Mouse (Mus musculus): ENCODE measurements around the gene Cadm4. TPM values are rescaled to one million over a fixed set of nuclear protein-coding genes. Genes with fewer than 3 reads are reported as not detected.
A peak's percentile ranks its signal among the peaks of the same experiment; 100 is the strongest.

Cadm4 gene
- polyA plus RNA-seq, 1 experiment from 2014 or later, result 67.2 TPM

- Histone ChIP-seq H3K4me2 (no peak overlapping the region), H3K27ac (no peak overlapping the region), H3K9me3 (no peaks in the 10 kb centered on the region), H3K4me3 (no peak overlapping the region), H3K9ac (no peak overlapping the region), H3K36me3 (peaks cover 26% of the 10 kb centered on the region), H3K4me1 (replicated peaks) (peaks cover 10% of the 10 kb centered on the region), H3K27me3 (no peaks in the 10 kb centered on the region)
- WGBS, result 95% methylated on average over 4 of the region's 4 CpGs
- no peak for ATAC-seq (ENCODE audit: low FRiP score)
Measured at GRCm38 (mm10) chr7:24539686-24540085, 57.9 kb downstream of the Cadm4 start.

DNA sequence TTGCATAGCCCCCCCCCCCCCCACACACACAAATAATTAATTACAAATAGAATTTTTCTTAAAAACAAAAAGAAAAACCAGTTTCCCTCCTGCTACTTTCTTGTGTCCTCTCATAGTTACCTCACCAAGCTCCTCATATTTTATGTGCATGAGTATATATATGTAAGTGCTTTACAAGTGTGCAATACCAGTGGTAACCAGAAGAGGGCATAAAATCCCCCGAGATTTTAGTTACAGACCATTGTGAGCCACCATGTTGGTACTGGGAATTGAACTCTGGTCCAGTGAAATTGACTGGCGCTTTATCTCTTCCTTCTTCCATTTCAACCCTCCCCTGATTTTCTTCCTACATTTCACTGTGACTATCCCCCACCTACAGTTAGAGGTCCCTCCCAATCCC is 62.7 kb downstream of the Cadm4 start:
- Histone ChIP-seq H3K9ac (no peak overlapping the region), H3K36me3 (peaks cover 9% of the 10 kb centered on the region), H3K27ac (no peak overlapping the region), H3K9me3 (no peaks in the 10 kb centered on the region), H3K4me2 (no peak overlapping the region), H3K27me3 (no peaks in the 10 kb centered on the region), H3K4me1 (replicated peaks) (peaks cover 19% of the 10 kb centered on the region), H3K4me3 (no peak overlapping the region)
- WGBS, result 92% methylated on average over 2 of the region's 2 CpGs
- ATAC-seq (ENCODE audit: low FRiP score), result no peak

DNA sequence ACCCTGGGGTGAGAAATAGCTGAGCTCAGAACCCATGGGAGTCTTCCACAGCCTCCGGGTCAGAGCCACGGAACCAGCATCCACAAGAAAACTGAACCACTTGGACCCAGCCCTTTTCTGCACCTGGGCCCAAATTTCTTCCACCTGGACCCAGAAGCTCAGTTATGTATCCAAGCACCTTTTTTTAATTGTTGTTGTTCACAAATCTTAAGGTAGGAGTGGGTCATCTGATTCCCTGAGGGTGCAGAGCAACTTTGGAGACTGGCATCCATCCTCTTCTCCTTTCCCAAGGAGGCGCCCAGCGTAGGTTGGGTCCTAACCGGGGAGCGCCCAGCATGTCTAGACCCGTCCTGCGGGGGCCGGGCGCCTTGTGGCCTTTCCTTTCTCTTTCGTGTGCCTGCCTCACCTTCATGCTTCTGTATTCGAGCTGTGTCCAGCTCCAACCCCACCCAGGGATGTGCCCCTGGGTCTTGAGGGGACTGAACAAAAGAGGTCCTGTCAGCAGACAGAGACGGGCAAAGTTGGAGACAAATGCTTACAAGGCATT is 64.3 kb downstream of the Cadm4 start, which contains the start of the genes Pinlyp and Xrcc1:
Gene Pinlyp (minus strand): TSS at position 51 of the 547 bp plus-strand sequence.
Gene Xrcc1 (plus strand): TSS at position 222 of the 547 bp plus-strand sequence.
- ATAC-seq (ENCODE audit: low FRiP score), result peak; percentile 19
- Histone ChIP-seq H3K27me3 (no peaks in the 10 kb centered on the region), H3K36me3 (peaks cover 19% of the 10 kb centered on the region), H3K9ac (peak within 1 kb of the TSS; percentile 84), H3K27ac (peak within 1 kb of the TSS; percentile 75), H3K4me2 (peak within 1 kb of the TSS; percentile 74), H3K4me1 (replicated peaks) (peaks cover 19% of the 10 kb centered on the region), H3K9me3 (no peaks in the 10 kb centered on the region), H3K4me3 (peak within 1 kb of the TSS; percentile 74)
- WGBS, result 43% methylated on average over 13 of the region's 13 CpGs

- under 1% methylated on average over 57 of the region's 57 CpGs for WGBS
- H3K4me1 ChIP-seq (replicated peaks), result peaks cover 19% of the 10 kb centered on the region
- peak overlapping the region; percentile 84 for H3K9ac ChIP-seq
- peaks cover 20% of the 10 kb centered on the region for H3K36me3 ChIP-seq
- ATAC-seq (ENCODE audit: low FRiP score), result peak; percentile 97
- no peaks in the 10 kb centered on the region for H3K9me3 ChIP-seq
- peak overlapping the region; percentile 75 for H3K27ac ChIP-seq
- H3K27me3 ChIP-seq, result no peaks in the 10 kb centered on the region
- H3K4me2 ChIP-seq, result peak overlapping the region; percentile 74
- H3K4me3 ChIP-seq, result peak overlapping the region; percentile 74
Measured at GRCm38 (mm10) chr7:24546634-24547389, 65.0 kb downstream of the Cadm4 start.

DNA sequence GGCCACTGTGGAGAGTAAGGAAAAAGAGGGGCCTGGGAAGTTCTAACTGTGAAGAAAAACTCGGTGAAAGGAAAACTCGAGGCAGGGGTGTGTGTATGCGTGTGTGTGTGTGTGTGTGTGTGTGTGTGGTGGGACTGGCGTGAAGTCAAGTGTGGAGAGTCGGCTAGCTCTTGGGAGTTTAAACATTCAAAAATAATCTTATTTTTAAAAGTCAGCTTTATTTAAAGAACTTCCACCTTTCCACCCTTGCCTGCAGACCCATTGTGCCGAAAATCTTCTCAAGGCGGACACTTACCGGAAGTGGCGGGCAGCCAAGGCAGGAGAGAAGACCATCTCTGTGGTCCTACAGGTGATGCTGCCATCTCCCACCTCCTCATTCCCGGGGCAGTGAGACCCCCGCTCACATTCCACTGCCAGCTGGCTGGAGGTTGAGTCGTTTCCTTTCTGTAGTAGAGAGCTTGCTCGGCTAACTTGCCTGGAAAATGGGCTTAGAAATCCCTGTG is 65.8 kb downstream of the Cadm4 start:
- 35% methylated on average over 13 of the region's 13 CpGs for WGBS
- Histone ChIP-seq H3K27ac (peak overlapping the region; percentile 75; the same call in 1 of the 2 replicates), H3K4me1 (replicated peaks) (peaks cover 19% of the 10 kb centered on the region), H3K4me2 (peak overlapping the region; percentile 74), H3K36me3 (peaks cover 27% of the 10 kb centered on the region), H3K4me3 (peak overlapping the region; percentile 74), H3K9me3 (no peaks in the 10 kb centered on the region), H3K9ac (peak overlapping the region; percentile 84), H3K27me3 (no peaks in the 10 kb centered on the region)
- peak; percentile 22; the same call in 1 of the 2 replicates for ATAC-seq (ENCODE audit: low FRiP score)

DNA sequence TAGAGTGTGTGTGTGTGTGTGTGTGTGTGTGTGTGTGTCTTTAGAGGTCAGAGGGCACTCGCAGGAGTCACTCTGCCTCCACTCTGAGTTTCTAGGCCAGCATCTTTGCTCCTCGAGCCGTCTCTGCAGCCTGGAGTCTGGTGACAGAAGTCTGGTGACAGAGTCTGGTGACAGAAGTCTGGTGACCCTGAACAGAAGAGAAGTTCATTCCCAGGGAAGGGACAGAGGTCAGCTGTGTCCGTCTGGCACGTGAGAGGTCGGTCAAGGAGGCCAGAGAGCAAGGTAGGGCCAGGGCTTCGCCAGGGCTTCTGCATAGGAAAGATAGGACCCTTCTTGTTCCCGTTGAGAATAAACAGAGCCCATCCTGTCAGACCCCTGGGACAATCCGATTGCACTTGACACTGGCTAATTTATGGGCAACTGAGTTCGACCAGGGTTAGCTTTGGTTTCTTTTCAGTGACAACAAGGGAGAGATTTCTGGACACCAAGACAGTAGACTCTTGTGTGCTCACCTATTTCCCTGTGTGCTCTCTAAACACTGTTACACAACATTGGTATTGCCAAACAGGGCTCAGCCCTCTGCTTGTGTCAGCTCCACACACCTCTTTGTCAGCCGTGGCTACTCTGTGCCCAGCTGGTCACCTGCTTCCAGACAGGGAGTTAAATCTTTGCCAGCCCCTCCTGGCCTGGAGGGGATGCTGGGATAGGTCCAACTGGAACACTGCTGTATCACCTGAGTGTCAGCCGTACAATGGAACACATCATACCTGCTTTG is 70.3 kb downstream of the Cadm4 start:
- H3K9me3 ChIP-seq, result no peaks in the 10 kb centered on the region
- WGBS, result 92% methylated on average over 12 of the region's 12 CpGs
- peaks cover 11% of the 10 kb centered on the region for H3K4me1 ChIP-seq (replicated peaks)
- no peak for ATAC-seq (ENCODE audit: low FRiP score)
- H3K36me3 ChIP-seq, result peaks cover 55% of the 10 kb centered on the region
- H3K4me2 ChIP-seq, result no peak overlapping the region
- no peaks in the 10 kb centered on the region for H3K27me3 ChIP-seq
- no peak overlapping the region for H3K27ac ChIP-seq
- no peak overlapping the region for H3K9ac ChIP-seq
- H3K4me3 ChIP-seq, result no peak overlapping the region

Other genes starting within 250 kb of the Cadm4 start
- 3.8 and 3.9 TPM in 2 replicates for gene Zfp109, start 244.5 kb upstream of the Cadm4 start, polyA plus RNA-seq (2015; fragmentation: Nextera tagmentation; extraction: Ambion mirVana)
- gene Zfp108, start 227.2 kb upstream of the Cadm4 start, polyA plus RNA-seq (2015; fragmentation: Nextera tagmentation; extraction: Ambion mirVana), result 4.3 and 5.8 TPM in 2 replicates
- gene Zfp93, start 211.6 kb upstream of the Cadm4 start, polyA plus RNA-seq (2015; fragmentation: Nextera tagmentation; extraction: Ambion mirVana), result 6.9 and 8.4 TPM in 2 replicates
- 44.1 and 50.3 TPM in 2 replicates for gene Zfp61, start 180.8 kb upstream of the Cadm4 start, polyA plus RNA-seq (2015; fragmentation: Nextera tagmentation; extraction: Ambion mirVana)
- 18.5 and 20.7 TPM in 2 replicates for gene Zfp94, start 165.4 kb upstream of the Cadm4 start, polyA plus RNA-seq (2015; fragmentation: Nextera tagmentation; extraction: Ambion mirVana)
- 0.19 TPM in 1 of 2 replicates, not detected in the other for gene Tescl, start 148.1 kb upstream of the Cadm4 start, polyA plus RNA-seq (2015; fragmentation: Nextera tagmentation; extraction: Ambion mirVana)
- gene Lypd5, start 132.8 kb upstream of the Cadm4 start, polyA plus RNA-seq (2015; fragmentation: Nextera tagmentation; extraction: Ambion mirVana), result not detected in 2 replicates
- 1.2 and 1.5 TPM in 2 replicates for gene Kcnn4, start 111.8 kb upstream of the Cadm4 start, polyA plus RNA-seq (2015; fragmentation: Nextera tagmentation; extraction: Ambion mirVana)
- gene Smg9, start 82.4 kb upstream of the Cadm4 start, polyA plus RNA-seq (2015; fragmentation: Nextera tagmentation; extraction: Ambion mirVana), result 31.3 and 35.9 TPM in 2 replicates
- not detected in 2 replicates for gene Irgc1, start 29.7 kb upstream of the Cadm4 start, polyA plus RNA-seq (2015; fragmentation: Nextera tagmentation; extraction: Ambion mirVana)
- gene Plaur, start 19.5 kb upstream of the Cadm4 start, polyA plus RNA-seq (2015; fragmentation: Nextera tagmentation; extraction: Ambion mirVana), result 1.2 and 1.6 TPM in 2 replicates
- 259 and 270 TPM in 2 replicates for gene Zfp428, start 25.0 kb downstream of the Cadm4 start, polyA plus RNA-seq (2015; fragmentation: Nextera tagmentation; extraction: Ambion mirVana)
- 1.1 and 1.6 TPM in 2 replicates for gene AC161166.1, start 30.4 kb downstream of the Cadm4 start, polyA plus RNA-seq (2015; fragmentation: Nextera tagmentation; extraction: Ambion mirVana)
- gene Irgq, start 48.7 kb downstream of the Cadm4 start, polyA plus RNA-seq (2015; fragmentation: Nextera tagmentation; extraction: Ambion mirVana), result 21.1 TPM in 2 replicates
- not detected in 2 replicates for gene Pinlyp, start 64.1 kb downstream of the Cadm4 start, polyA plus RNA-seq (2015; fragmentation: Nextera tagmentation; extraction: Ambion mirVana)
- gene Xrcc1, start 64.3 kb downstream of the Cadm4 start, polyA plus RNA-seq (2015; fragmentation: Nextera tagmentation; extraction: Ambion mirVana), result 61.3 and 63.9 TPM in 2 replicates
- 15.1 and 18.7 TPM in 2 replicates for gene Ethe1, start 105.5 kb downstream of the Cadm4 start, polyA plus RNA-seq (2015; fragmentation: Nextera tagmentation; extraction: Ambion mirVana)
- 9.1 and 9.4 TPM in 2 replicates for gene Zfp575, start 105.6 kb downstream of the Cadm4 start, polyA plus RNA-seq (2015; fragmentation: Nextera tagmentation; extraction: Ambion mirVana)
- not detected in 2 replicates for gene Phldb3, start 128.7 kb downstream of the Cadm4 start, polyA plus RNA-seq (2015; fragmentation: Nextera tagmentation; extraction: Ambion mirVana)
- not detected in 2 replicates for gene Lypd3, start 154.5 kb downstream of the Cadm4 start, polyA plus RNA-seq (2015; fragmentation: Nextera tagmentation; extraction: Ambion mirVana)
- not detected in 2 replicates for gene Tex101, start 194.7 kb downstream of the Cadm4 start, polyA plus RNA-seq (2015; fragmentation: Nextera tagmentation; extraction: Ambion mirVana)
- gene BC049730, start 227.2 kb downstream of the Cadm4 start, polyA plus RNA-seq (2015; fragmentation: Nextera tagmentation; extraction: Ambion mirVana), result not detected in 2 replicates
- not detected in 2 replicates for gene Gm4763, start 244.9 kb downstream of the Cadm4 start, polyA plus RNA-seq (2015; fragmentation: Nextera tagmentation; extraction: Ambion mirVana)

Measured in hindbrain, embryonic 13.5 days (tissue).